Mouse (Mus musculus) bone marrow, adult 2 months (tissue): ENCODE measurements around the gene Fxyd5. TPM values are rescaled to one million over a fixed set of nuclear protein-coding genes. Genes with fewer than 3 reads are reported as not detected.

ENCODE experiments used
- H3K27ac ChIP-seq: fragments of 200-500 bp; 2 replicates; pipeline ENCODE4 v1.5.1; 2012; ENCODE audit warnings: low read depth, mild to moderate bottlenecking, control low read depth, inconsistent platforms, low read length; ENCODE audit not compliant: control insufficient read depth, poor library complexity, insufficient read depth
- H3K4me1 ChIP-seq: fragments of 200-500 bp; 2 replicates; pipeline ENCODE4 v1.6.1; 2011; ENCODE audit warnings: low read length; ENCODE audit not compliant: control insufficient read depth, insufficient read depth
- H3K4me3 ChIP-seq: fragments of 200-500 bp; replicated peaks from 2 replicates; pipeline ENCODE3; 2011; ENCODE audit warnings: mild to moderate bottlenecking, low read depth, low read length, control low read depth; ENCODE audit not compliant: control insufficient read depth
- CTCF ChIP-seq: fragments of 200-500 bp; IDR thresholded peaks from 2 replicates; pipeline ENCODE4 v1.5.1; 2011; ENCODE audit warnings: low read length, control low read depth; ENCODE audit not compliant: control insufficient read depth, insufficient read depth
- POLR2A ChIP-seq: fragments of 200-500 bp; IDR thresholded peaks from 2 replicates; pipeline ENCODE4 v1.6.1; 2011; ENCODE audit warnings: low read depth, mild to moderate bottlenecking, control low read depth, low read length, borderline replicate concordance; ENCODE audit not compliant: control insufficient read depth
- WGBS: fragments of 180-500 bp; shearing (Covaris S2); methylation state at CpG from one replicate; pipeline ENCODE4 v1.1.7; 2018; 5-methylcytosine and 5-hydroxymethylcytosine counted together
- polyA plus RNA-seq: library from polyadenylated mRNA; stranded (reverse); fragments of >200 nt; gene quantifications from 2 replicates; pipeline ENCODE4 v1.2.4, GENCODE M21; 2011; ENCODE audit warnings: low replicate concordance; ENCODE audit not compliant: missing spikeins, insufficient read depth, insufficient read length

Fxyd5 gene
- polyA plus RNA-seq, 1 experiment = 239 TPM

DNA sequence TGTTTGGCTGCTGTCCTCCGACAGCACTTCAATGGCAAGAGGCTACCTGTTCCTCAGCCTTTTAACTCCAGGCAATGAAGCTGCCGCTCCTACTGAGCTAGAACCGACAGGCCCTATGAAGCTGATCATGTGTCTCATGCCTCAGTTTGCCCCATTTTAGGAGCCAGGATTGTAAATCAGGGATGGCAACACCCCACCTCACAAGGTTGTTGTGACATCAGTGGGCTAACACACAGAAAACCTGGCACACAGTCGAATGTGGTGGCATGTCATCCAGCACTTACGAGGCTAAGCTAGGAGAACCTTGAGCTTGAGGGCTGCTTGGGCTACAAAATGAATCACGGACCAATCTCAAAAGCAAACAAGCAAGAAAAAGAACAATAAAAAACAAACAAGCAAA lies 15.9 kb upstream of the Fxyd5 start:
- WGBS = 86% methylated on average over 6 of the region's 6 CpGs
- H3K4me1 ChIP-seq = no peaks in the 10 kb centered on the region
- H3K27ac ChIP-seq = no peak overlapping the region

GRCm38 (mm10) chr7:31057730-31058129 lies 15.4 kb upstream of the Fxyd5 start:
- Histone ChIP-seq H3K27ac (no peak overlapping the region), H3K4me3 (no peak overlapping the region), H3K4me1 (no peaks in the 10 kb centered on the region)
- 75% methylated on average over 5 of the region's 5 CpGs for WGBS
- TF ChIP-seq POLR2A (no peak), CTCF (no peak)

More for the DNA sequence above, 15.9 kb upstream of the Fxyd5 start:
- TF ChIP-seq CTCF = no peak
- no peak for TF ChIP-seq POLR2A
- no peak overlapping the region for H3K4me3 ChIP-seq

- Histone ChIP-seq H3K4me1 (no peaks in the 10 kb centered on the region), H3K4me3 (no peak within 1 kb of the TSS), H3K27ac (no peak within 1 kb of the TSS)
- 80% methylated on average over 2 of the region's 2 CpGs for WGBS
- TF ChIP-seq CTCF (no peak), POLR2A (no peak)
Observed at GRCm38 (mm10) chr7:31057071-31057470, 14.8 kb upstream of the Fxyd5 start, which contains the start of gene Fxyd1. Gene Fxyd1 (minus strand): TSS chr7:31057199.

DNA sequence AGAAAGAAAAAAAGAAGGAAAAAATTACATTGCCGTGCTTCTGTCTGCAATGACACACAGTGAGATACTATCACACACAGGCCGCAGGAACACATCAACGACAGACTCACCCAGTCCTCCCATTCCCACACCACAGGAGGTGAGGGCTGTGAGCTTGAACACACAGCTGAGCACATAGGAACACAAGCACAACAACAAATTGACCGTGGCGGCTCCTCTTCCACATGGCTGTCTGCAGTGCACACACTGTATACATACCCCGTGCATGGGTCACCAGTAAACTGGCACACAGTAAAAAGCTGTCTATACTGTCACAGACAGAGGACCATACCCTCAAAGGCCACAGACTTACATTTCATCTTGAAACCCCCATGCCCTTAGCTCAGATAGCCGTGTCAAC lies 14.2 kb upstream of the Fxyd5 start:
- no peak overlapping the region for H3K4me3 ChIP-seq
- H3K27ac ChIP-seq = no peak overlapping the region
- no peak for TF ChIP-seq CTCF
- no peak for TF ChIP-seq POLR2A
- 72% methylated on average over 7 of the region's 7 CpGs for WGBS
- no peaks in the 10 kb centered on the region for H3K4me1 ChIP-seq

- TF ChIP-seq POLR2A (no peak), CTCF (no peak)
- H3K4me1 ChIP-seq = no peaks in the 10 kb centered on the region
- WGBS = 77% methylated on average over 3 of the region's 4 CpGs
- H3K27ac ChIP-seq = no peak overlapping the region
- H3K4me3 ChIP-seq = no peak overlapping the region
Observed at GRCm38 (mm10) chr7:31055883-31056282, 13.6 kb upstream of the Fxyd5 start.

GRCm38 (mm10) chr7:31055354-31055824 lies 13.1 kb upstream of the Fxyd5 start:
- no peak overlapping the region for H3K27ac ChIP-seq
- no peak overlapping the region for H3K4me3 ChIP-seq
- WGBS = 48% methylated on average over 10 of the region's 10 CpGs
- TF ChIP-seq POLR2A (no peak), CTCF (no peak)
- no peaks in the 10 kb centered on the region for H3K4me1 ChIP-seq

DNA sequence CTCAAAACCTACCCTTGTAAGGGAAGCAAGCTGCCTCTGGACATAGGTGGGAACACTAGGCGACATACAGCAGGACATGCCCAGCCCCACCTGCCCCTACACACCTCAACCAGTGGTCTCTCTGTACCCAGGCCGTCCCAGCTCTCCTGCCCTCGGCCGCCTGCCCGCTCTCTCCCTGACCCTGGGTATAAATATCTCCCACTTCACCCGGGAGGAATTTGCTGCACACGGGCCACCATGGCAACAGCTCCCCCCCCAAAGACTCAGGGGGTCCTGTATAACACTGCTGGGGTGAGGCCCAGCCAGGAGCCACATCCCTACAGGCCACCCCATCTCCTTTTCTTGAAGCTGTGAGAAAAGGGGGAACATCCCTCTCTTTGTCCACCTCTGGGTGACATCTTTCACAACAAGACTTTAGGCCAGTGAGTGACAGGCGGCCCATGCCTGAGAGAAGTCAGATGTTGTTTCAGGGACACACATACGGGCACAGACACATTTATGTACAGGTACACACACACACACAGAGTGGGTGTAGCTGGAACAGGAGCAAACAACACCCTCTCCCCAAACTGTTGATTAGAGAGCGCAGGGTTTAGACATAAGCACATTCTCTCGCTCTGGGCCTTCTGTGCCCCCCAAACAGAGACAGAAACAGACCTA lies 12.5 kb upstream of the Fxyd5 start:
- H3K4me3 ChIP-seq = no peak overlapping the region
- no peak for TF ChIP-seq CTCF
- no peak for TF ChIP-seq POLR2A
- no peaks in the 10 kb centered on the region for H3K4me1 ChIP-seq
- no peak overlapping the region for H3K27ac ChIP-seq
- 83% methylated on average over 11 of the region's 11 CpGs for WGBS

DNA sequence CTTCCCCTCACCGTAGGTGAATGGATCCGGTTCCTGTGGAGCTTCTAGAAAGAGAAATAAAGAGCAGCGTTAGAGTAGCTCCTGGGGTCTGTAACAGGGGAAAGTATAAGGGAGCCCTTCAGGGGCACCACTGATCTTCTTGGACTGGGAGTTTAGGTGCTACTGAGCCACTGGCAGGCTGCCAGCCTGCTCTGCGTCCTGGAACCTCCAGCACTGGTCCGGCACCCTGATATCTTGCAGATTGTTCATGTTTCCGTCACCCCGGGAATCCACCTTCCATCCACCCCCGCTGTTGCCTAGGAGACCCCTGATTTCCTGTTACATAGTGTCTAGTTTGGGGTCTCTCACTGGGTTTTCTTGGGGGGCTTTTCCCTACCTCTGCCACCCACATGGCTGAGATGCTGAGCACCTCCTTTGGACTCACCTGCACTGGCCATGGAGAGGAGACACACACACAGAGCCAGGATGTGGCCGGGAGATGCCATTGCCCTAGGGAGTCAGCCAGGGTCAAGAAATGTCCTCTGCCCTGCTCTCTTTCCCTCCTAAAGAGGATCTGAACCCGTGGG lies 11.7 kb upstream of the Fxyd5 start:
- Histone ChIP-seq H3K27ac (no peak overlapping the region), H3K4me3 (no peak overlapping the region), H3K4me1 (no peaks in the 10 kb centered on the region)
- TF ChIP-seq POLR2A = no peak
- no peak for TF ChIP-seq CTCF
- WGBS = 73% methylated on average over 10 of the region's 10 CpGs
